Mouse (Mus musculus) intestine, embryonic 14.5 days (tissue): ENCODE measurements around the gene Gm3409. TPM values are rescaled to one million over a fixed set of nuclear protein-coding genes. Genes with fewer than 3 reads are reported as not detected.
"Not testable (repeated sequence)": the region's sequence is repeated elsewhere in the genome, so short reads cannot be mapped to it uniquely, and the experiment has no call there.

Experiments used
- ATAC-seq: fragments of 200-750 bp; cut with Nextera tagmentation; replicated peaks from 2 replicates; pipeline ENCODE4 v1.8.0; 2017; ENCODE audit warnings: low read depth, moderate number of reproducible peaks, moderate TSS enrichment, moderate library complexity; ENCODE audit not compliant: low FRiP score, low TSS enrichment
- DNase-seq: peaks from one replicate; pipeline ENCODE4 v3.0.0-alpha.2; 2018; ENCODE audit warnings: low spot score
- H3K27ac ChIP-seq: fragments of 300-500 bp; sonication (generic); 2 replicates; pipeline ENCODE4 v1.5.1; 2014; ENCODE audit warnings: low read depth, mild to moderate bottlenecking, control low read depth
- H3K27me3 ChIP-seq: fragments of 300-500 bp; sonication (generic); replicated peaks from 2 replicates; pipeline ENCODE4 v1.6.1; 2014; ENCODE audit warnings: low read length, control low read depth; ENCODE audit not compliant: control insufficient read depth, insufficient read depth
- H3K36me3 ChIP-seq: fragments of 300-500 bp; sonication (generic); 2 replicates; pipeline ENCODE4 v1.6.1; 2014; ENCODE audit warnings: low read length, control low read depth; ENCODE audit not compliant: control insufficient read depth, insufficient read depth
- H3K4me1 ChIP-seq: fragments of 300-500 bp; sonication (generic); replicated peaks from 2 replicates; pipeline ENCODE4 v1.6.1; 2014; ENCODE audit warnings: low read length, control low read depth, mixed read lengths; ENCODE audit not compliant: control insufficient read depth, insufficient read depth
- H3K4me2 ChIP-seq: fragments of 300-500 bp; sonication (generic); 2 replicates; pipeline ENCODE4 v1.6.1; 2014; ENCODE audit warnings: low read length
- H3K4me3 ChIP-seq: fragments of 300-500 bp; sonication (generic); 2 replicates; pipeline ENCODE4 v1.5.1; 2014; ENCODE audit warnings: low read depth, low read length, control low read depth, mixed read lengths
- H3K9ac ChIP-seq: fragments of 300-500 bp; sonication (generic); 2 replicates; pipeline ENCODE4 v1.6.1; 2014; ENCODE audit warnings: mild to moderate bottlenecking, low read length
- H3K9me3 ChIP-seq: fragments of 300-500 bp; sonication (generic); 2 replicates; pipeline ENCODE4 v1.6.1; 2016; ENCODE audit warnings: low read length, control low read depth; ENCODE audit not compliant: control insufficient read depth
- WGBS: fragments of 180-500 bp; shearing (Covaris S2); extraction: QIAGEN DNeasy Blood & Tissue Kit; methylation state at CpG from one replicate; pipeline ENCODE4 v1.1.7; 2014; 5-methylcytosine and 5-hydroxymethylcytosine counted together
- polyA plus RNA-seq: library from polyadenylated mRNA; unstranded; fragments of >200 nt; fragmentation: Nextera tagmentation; extraction: Ambion mirVana; gene quantifications from 2 replicates; pipeline ENCODE4 v1.2.1, GENCODE M21; 2014

The Gm3409 gene
- polyA plus RNA-seq, 1 experiment from 2014 or later: not detected

- WGBS: 78% methylated on average over 6 of the region's 6 CpGs
- not testable (repeated sequence) for H3K27ac ChIP-seq, H3K4me1 ChIP-seq, H3K27me3 ChIP-seq, H3K36me3 ChIP-seq, DNase-seq, ATAC-seq, H3K4me3 ChIP-seq, H3K9me3 ChIP-seq, H3K4me2 ChIP-seq, H3K9ac ChIP-seq
These were observed 32.7 kb downstream of the Gm3409 start for GRCm38 (mm10) chr5:146570179-146570578.

- H3K4me1 ChIP-seq, H3K4me2 ChIP-seq, H3K9ac ChIP-seq, H3K27me3 ChIP-seq, H3K9me3 ChIP-seq, H3K4me3 ChIP-seq, H3K36me3 ChIP-seq, H3K27ac ChIP-seq, ATAC-seq, DNase-seq: not testable (repeated sequence)
- WGBS: 68% methylated on average over 6 of the region's 6 CpGs
These were observed 34.6 kb downstream of the Gm3409 start for GRCm38 (mm10) chr5:146571830-146572734.

GRCm38 (mm10) chr5:146572735-146573042 is 35.2 kb downstream of the Gm3409 start:
- H3K4me3 ChIP-seq, H3K27ac ChIP-seq, DNase-seq, H3K27me3 ChIP-seq, H3K36me3 ChIP-seq, H3K4me2 ChIP-seq, H3K9ac ChIP-seq, H3K4me1 ChIP-seq, H3K9me3 ChIP-seq, ATAC-seq: not testable (repeated sequence)
- WGBS: 84% methylated on average over 4 of the region's 4 CpGs

GRCm38 (mm10) chr5:146576668-146577067 is 39.2 kb downstream of the Gm3409 start:
- no peak overlapping the region for H3K9ac ChIP-seq
- ATAC-seq: no peak
- 84% methylated on average over 3 of the region's 3 CpGs for WGBS

GRCm38 (mm10) chr5:146584156-146584477 is 46.7 kb downstream of the Gm3409 start:
- H3K9me3 ChIP-seq: no peaks in the 10 kb centered on the region

More at GRCm38 (mm10) chr5:146576668-146577067, 39.2 kb downstream of the Gm3409 start:
- DNase-seq: no peak
- no peak overlapping the region for H3K4me2 ChIP-seq
- no peak overlapping the region for H3K4me3 ChIP-seq
- H3K36me3 ChIP-seq: no peaks in the 10 kb centered on the region
- no peak overlapping the region for H3K27ac ChIP-seq
- no peaks in the 10 kb centered on the region for H3K27me3 ChIP-seq
- no peaks in the 10 kb centered on the region for H3K4me1 ChIP-seq
- no peaks in the 10 kb centered on the region for H3K9me3 ChIP-seq

GRCm38 (mm10) chr5:146584478-146585306 is 47.2 kb downstream of the Gm3409 start, which contains the start of gene Gpr12:
Gene Gpr12 (minus strand): TSS chr5:146585239.
- no peaks in the 10 kb centered on the region for H3K9me3 ChIP-seq
- peak within 1 kb of the TSS; percentile 47 for H3K4me3 ChIP-seq
- peaks cover 44% of the 10 kb centered on the region for H3K27me3 ChIP-seq
- peak within 1 kb of the TSS; percentile 97 for H3K4me2 ChIP-seq
- peaks cover 3% of the 10 kb centered on the region; the same call in 1 of the 2 replicates for H3K4me1 ChIP-seq
- H3K36me3 ChIP-seq: no peaks in the 10 kb centered on the region
- peak within 1 kb of the TSS; percentile 27; the same call in 1 of the 2 replicates for H3K9ac ChIP-seq
- H3K27ac ChIP-seq: no peak within 1 kb of the TSS
- peak; percentile 63 for ATAC-seq
- peak; percentile 70 for DNase-seq
- WGBS: 1% methylated on average over 54 of the region's 64 CpGs

More at GRCm38 (mm10) chr5:146584156-146584477, 46.7 kb downstream of the Gm3409 start:
- Histone ChIP-seq H3K36me3 (no peaks in the 10 kb centered on the region), H3K4me1 (peaks cover 3% of the 10 kb centered on the region; the same call in 1 of the 2 replicates), H3K4me2 (peak overlapping the region; percentile 97), H3K27me3 (peaks cover 44% of the 10 kb centered on the region), H3K4me3 (peak overlapping the region; percentile 47), H3K27ac (no peak overlapping the region), H3K9ac (no peak overlapping the region)
- DNase-seq (no peak), ATAC-seq (no peak)
- 7% methylated on average over 10 of the region's 10 CpGs for WGBS

GRCm38 (mm10) chr5:146585307-146585651 is 47.8 kb downstream of the Gm3409 start:
- no peaks in the 10 kb centered on the region for H3K9me3 ChIP-seq
- no peak overlapping the region for H3K27ac ChIP-seq
- H3K9ac ChIP-seq: no peak overlapping the region
- peak; percentile 7; the same call in 1 of the 2 replicates for ATAC-seq
- H3K4me1 ChIP-seq: peaks cover 3% of the 10 kb centered on the region; the same call in 1 of the 2 replicates
- WGBS: 3% methylated on average over 10 of the region's 10 CpGs
- H3K27me3 ChIP-seq: peaks cover 44% of the 10 kb centered on the region
- H3K4me3 ChIP-seq: peak overlapping the region; percentile 47
- no peak for DNase-seq
- no peaks in the 10 kb centered on the region for H3K36me3 ChIP-seq
- H3K4me2 ChIP-seq: peak overlapping the region; percentile 97

GRCm38 (mm10) chr5:146586357-146587070 is 49.1 kb downstream of the Gm3409 start:
- DNase-seq: no peak
- Histone ChIP-seq H3K9ac (no peak overlapping the region), H3K4me2 (no peak overlapping the region), H3K27ac (no peak overlapping the region), H3K36me3 (no peaks in the 10 kb centered on the region), H3K9me3 (no peaks in the 10 kb centered on the region), H3K27me3 (peaks cover 44% of the 10 kb centered on the region), H3K4me1 (peaks cover 3% of the 10 kb centered on the region; the same call in 1 of the 2 replicates), H3K4me3 (no peak overlapping the region)
- WGBS: 69% methylated on average over 8 of the region's 8 CpGs
- ATAC-seq: no peak
